Mouse (Mus musculus): ENCODE data around the gene Wdr89. TPM values are rescaled to one million over a fixed set of nuclear protein-coding genes. Genes with fewer than 3 reads are reported as not detected.
A peak's percentile ranks its signal among the peaks of the same experiment; 100 is the strongest.

The Wdr89 gene
- polyA plus RNA-seq, 1 experiment from 2014 or later: 11.9 TPM

DNA sequence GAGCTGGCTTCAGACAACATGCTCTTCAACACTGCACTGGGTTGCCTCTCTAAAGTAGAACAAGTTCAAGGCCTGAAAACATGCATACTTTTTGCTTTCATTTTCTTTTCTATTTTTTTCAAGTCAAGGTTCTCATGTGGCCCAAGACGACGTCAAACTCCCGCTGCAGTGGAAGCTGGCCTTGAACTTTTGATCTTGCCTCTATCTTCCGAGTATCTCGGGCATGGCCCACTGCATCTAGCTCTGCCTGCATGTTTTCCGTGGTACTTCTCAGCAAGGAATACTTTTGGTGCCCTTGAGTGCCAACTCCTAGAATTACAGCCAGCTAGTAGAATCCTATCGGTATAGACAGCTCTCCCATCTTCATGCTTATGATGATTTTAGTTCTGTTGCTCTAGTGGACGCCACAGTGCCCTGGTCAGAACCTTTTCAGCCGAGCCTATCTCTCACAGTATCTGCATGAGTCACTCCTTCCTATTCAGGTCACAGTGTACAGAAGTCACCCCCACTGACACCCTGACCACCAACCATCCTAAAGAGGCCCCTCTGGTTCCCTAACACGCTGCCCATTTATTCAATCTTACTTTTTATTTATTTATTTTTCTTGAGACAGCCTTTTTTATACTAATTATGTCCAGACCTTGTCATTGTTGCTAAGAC, 33.4 kb downstream of the Wdr89 start:
- Histone ChIP-seq H3K4me1 (ENCODE audit: insufficient read depth, low read length) (no peaks in the 10 kb centered on the region), H3K9me3 (ENCODE audit: low read length) (no peaks in the 10 kb centered on the region), H3K36me3 (ENCODE audit: insufficient read depth, low read length) (peaks cover 10% of the 10 kb centered on the region; the same call in 1 of the 2 replicates), H3K4me2 (replicated peaks; ENCODE audit: low read depth, low read length) (no peak overlapping the region), H3K4me3 (ENCODE audit: low read length) (no peak overlapping the region), H3K27me3 (ENCODE audit: insufficient read depth, low read length) (no peaks in the 10 kb centered on the region), H3K27ac (ENCODE audit: low read length) (no peak overlapping the region), H3K9ac (replicated peaks; ENCODE audit: low read length) (no peak overlapping the region)
- no peak for ATAC-seq (ENCODE audit: low FRiP score, low TSS enrichment)
- 82% methylated on average over 10 of the region's 10 CpGs for WGBS

DNA sequence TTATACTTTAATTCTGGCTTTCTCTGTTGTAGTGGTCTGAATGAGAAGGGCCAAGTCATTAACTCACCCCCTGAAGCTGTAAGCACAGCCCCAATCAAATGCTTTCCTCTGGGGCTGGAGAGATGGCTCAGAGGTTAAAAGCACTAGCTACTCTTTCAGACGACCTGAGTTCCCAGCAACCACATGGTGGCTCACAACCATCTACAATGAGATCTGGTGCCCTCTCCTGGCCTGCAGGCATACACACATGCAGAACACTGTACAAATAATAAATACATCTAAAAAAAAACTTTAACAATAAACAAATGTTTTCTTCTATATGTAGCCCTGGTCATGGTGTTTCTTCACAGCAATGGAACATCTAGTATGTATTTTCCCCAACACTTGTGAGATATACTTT, 39.7 kb downstream of the Wdr89 start:
- no peak overlapping the region for H3K9ac ChIP-seq (replicated peaks; ENCODE audit: low read length)
- no peaks in the 10 kb centered on the region for H3K4me1 ChIP-seq (ENCODE audit: insufficient read depth, low read length)
- no peak overlapping the region for H3K27ac ChIP-seq (ENCODE audit: low read length)
- no peak overlapping the region for H3K4me2 ChIP-seq (replicated peaks; ENCODE audit: low read depth, low read length)
- ATAC-seq (ENCODE audit: low FRiP score, low TSS enrichment): no peak
- H3K9me3 ChIP-seq (ENCODE audit: low read length): no peaks in the 10 kb centered on the region
- H3K36me3 ChIP-seq (ENCODE audit: insufficient read depth, low read length): peaks cover 10% of the 10 kb centered on the region; the same call in 1 of the 2 replicates
- 61% methylated on average over 1 of the region's 1 CpGs for WGBS
- no peak overlapping the region for H3K4me3 ChIP-seq (ENCODE audit: low read length)
- H3K27me3 ChIP-seq (ENCODE audit: insufficient read depth, low read length): no peaks in the 10 kb centered on the region

DNA sequence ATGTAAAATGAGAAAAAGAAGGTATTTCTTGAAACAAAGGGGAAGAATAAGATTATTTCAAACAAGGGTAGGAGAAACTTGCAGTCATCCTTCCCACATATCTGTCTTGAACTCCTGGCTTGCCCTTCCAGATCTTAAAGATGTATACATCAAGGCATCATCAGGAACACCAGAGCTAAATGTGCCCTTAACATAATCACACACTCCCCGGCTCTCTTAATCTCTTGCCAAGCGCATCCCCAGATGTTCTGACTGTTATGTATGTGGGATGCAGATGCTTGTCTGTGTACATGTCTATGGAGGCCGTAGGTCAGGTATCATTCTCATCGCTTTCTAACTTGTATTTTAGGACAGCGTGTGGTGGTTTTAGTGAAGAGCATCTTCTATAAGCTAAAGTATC, 46.0 kb downstream of the Wdr89 start:
- WGBS: 91% methylated on average over 5 of the region's 5 CpGs
- ATAC-seq (ENCODE audit: low FRiP score, low TSS enrichment): no peak
- Histone ChIP-seq H3K9me3 (ENCODE audit: low read length) (peaks cover 5% of the 10 kb centered on the region; the same call in 1 of the 2 replicates), H3K4me3 (ENCODE audit: low read length) (no peak overlapping the region), H3K9ac (replicated peaks; ENCODE audit: low read length) (no peak overlapping the region), H3K27me3 (ENCODE audit: insufficient read depth, low read length) (no peaks in the 10 kb centered on the region), H3K4me2 (replicated peaks; ENCODE audit: low read depth, low read length) (no peak overlapping the region), H3K4me1 (ENCODE audit: insufficient read depth, low read length) (no peaks in the 10 kb centered on the region), H3K36me3 (ENCODE audit: insufficient read depth, low read length) (no peaks in the 10 kb centered on the region), H3K27ac (ENCODE audit: low read length) (no peak overlapping the region)

DNA sequence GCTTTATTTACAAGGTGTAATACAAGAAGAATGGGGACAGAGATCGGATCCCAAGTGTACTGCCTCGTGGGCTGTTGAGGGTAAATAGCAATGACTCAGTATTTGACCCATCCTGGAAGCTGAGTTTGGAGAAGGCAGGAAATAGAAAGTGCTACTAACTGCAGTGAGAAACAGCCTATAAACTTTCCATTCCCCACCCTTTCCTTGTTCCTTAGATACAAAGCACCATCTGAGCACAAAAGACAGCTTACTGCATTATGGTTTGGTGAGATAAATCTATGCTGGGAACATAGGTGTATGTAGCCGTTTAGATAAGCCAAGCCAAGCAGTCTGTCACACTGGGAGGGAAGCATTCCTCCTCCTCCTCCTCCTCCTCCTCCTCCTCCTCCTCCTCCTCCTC, 46.5 kb downstream of the Wdr89 start:
- no peak overlapping the region for H3K4me3 ChIP-seq (ENCODE audit: low read length)
- no peak overlapping the region for H3K27ac ChIP-seq (ENCODE audit: low read length)
- H3K4me1 ChIP-seq (ENCODE audit: insufficient read depth, low read length): no peaks in the 10 kb centered on the region
- peaks cover 5% of the 10 kb centered on the region; the same call in 1 of the 2 replicates for H3K9me3 ChIP-seq (ENCODE audit: low read length)
- no peak overlapping the region for H3K9ac ChIP-seq (replicated peaks; ENCODE audit: low read length)
- no peaks in the 10 kb centered on the region for H3K36me3 ChIP-seq (ENCODE audit: insufficient read depth, low read length)
- no peak for ATAC-seq (ENCODE audit: low FRiP score, low TSS enrichment)
- no peaks in the 10 kb centered on the region for H3K27me3 ChIP-seq (ENCODE audit: insufficient read depth, low read length)
- H3K4me2 ChIP-seq (replicated peaks; ENCODE audit: low read depth, low read length): no peak overlapping the region
- 57% methylated on average over 3 of the region's 3 CpGs for WGBS

DNA sequence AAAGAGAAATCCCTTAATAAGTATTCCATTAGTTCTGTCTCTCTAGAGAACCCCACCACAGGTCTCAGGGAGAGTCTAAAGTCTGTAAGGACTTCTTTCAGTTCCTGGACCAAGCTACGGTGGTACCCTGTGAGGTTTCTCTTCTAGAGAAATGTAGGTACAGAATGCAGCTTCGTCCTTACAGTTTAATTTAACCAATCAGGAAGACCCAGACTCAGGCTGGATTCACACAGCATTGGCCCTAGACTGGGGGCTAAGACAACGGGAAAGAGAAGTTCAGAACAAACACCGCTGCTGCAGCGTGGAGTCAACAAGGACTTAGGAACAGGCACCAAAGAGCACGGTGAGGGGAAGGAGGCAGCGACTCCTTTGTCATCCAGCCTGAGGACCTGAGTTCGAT, 52.5 kb downstream of the Wdr89 start:
- no peak overlapping the region for H3K9ac ChIP-seq (replicated peaks; ENCODE audit: low read length)
- 66% methylated on average over 8 of the region's 8 CpGs for WGBS
- no peaks in the 10 kb centered on the region for H3K27me3 ChIP-seq (ENCODE audit: insufficient read depth, low read length)
- H3K36me3 ChIP-seq (ENCODE audit: insufficient read depth, low read length): no peaks in the 10 kb centered on the region
- no peak overlapping the region for H3K27ac ChIP-seq (ENCODE audit: low read length)
- no peak overlapping the region for H3K4me3 ChIP-seq (ENCODE audit: low read length)
- no peak overlapping the region for H3K4me2 ChIP-seq (replicated peaks; ENCODE audit: low read depth, low read length)
- H3K4me1 ChIP-seq (ENCODE audit: insufficient read depth, low read length): peaks cover 7% of the 10 kb centered on the region; the same call in 1 of the 2 replicates
- H3K9me3 ChIP-seq (ENCODE audit: low read length): peaks cover 1% of the 10 kb centered on the region; the same call in 1 of the 2 replicates
- ATAC-seq (ENCODE audit: low FRiP score, low TSS enrichment): 0 out of 2 replicates have a peak, but pooled peaks have one; percentile 6

DNA sequence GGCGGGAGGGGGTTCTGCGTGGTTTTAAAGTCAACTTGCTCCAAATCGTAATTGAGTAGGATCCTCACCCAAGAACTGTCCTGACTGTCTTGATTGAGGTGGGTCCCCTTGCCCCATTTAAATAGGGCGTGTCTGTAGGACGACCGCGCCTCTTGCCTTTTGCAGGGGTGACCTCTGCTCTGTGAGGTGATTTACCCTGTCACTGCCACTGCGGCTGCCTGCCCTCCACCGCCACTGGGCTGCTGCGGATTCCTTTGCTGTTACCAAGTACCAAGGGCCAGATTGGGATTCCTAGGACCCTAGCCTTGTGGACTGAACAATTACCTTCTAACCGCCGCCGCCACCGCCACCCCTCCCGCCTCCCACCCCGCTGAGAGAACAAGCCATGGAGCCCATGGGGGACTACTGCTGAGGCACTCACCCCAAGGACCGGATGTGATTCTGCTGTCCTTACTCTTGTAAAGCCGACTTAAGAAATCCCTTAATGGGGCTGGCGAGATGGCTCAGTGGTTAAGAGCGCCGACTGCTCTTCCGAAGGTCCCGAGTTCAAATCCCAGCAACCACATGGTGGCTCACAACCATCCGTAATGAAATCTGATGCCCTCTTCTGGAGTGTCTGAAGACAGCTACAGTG, 53.1 kb downstream of the Wdr89 start:
- Histone ChIP-seq H3K9ac (replicated peaks; ENCODE audit: low read length) (peak overlapping the region; percentile 46; the same call in 1 of the 2 replicates), H3K4me2 (replicated peaks; ENCODE audit: low read depth, low read length) (peak overlapping the region; percentile 57), H3K36me3 (ENCODE audit: insufficient read depth, low read length) (no peaks in the 10 kb centered on the region), H3K27me3 (ENCODE audit: insufficient read depth, low read length) (no peaks in the 10 kb centered on the region), H3K4me3 (ENCODE audit: low read length) (peak overlapping the region; percentile 29), H3K4me1 (ENCODE audit: insufficient read depth, low read length) (peaks cover 7% of the 10 kb centered on the region; the same call in 1 of the 2 replicates), H3K9me3 (ENCODE audit: low read length) (no peaks in the 10 kb centered on the region), H3K27ac (ENCODE audit: low read length) (no peak overlapping the region)
- peak; percentile 92 for ATAC-seq (ENCODE audit: low FRiP score, low TSS enrichment)
- 5% methylated on average over 23 of the region's 24 CpGs for WGBS

DNA sequence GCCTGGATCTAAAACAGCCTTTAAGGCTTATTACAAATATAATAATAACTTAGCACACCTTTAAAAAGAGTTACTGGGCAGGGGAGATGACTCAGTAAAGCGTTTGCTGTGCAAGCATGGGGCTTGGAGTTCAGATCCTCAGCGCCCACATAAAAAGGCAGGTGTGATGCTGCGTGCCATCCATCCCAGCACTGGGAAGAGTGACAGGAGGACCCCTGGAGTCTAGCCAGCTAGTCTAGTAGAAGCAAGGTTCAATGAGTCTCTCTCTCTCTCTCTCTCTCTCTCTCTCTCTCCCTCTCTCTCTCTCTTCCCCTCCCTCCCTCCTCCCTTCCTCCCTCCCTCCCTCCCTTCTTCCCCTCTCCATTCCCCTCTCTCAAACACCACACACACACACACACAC, 53.8 kb downstream of the Wdr89 start:
- no peak overlapping the region for H3K27ac ChIP-seq (ENCODE audit: low read length)
- peak overlapping the region; percentile 57 for H3K4me2 ChIP-seq (replicated peaks; ENCODE audit: low read depth, low read length)
- 0 out of 2 replicates have a peak, but pooled peaks have one; percentile 39 for ATAC-seq (ENCODE audit: low FRiP score, low TSS enrichment)
- 76% methylated on average over 3 of the region's 3 CpGs for WGBS
- H3K9me3 ChIP-seq (ENCODE audit: low read length): no peaks in the 10 kb centered on the region
- H3K36me3 ChIP-seq (ENCODE audit: insufficient read depth, low read length): no peaks in the 10 kb centered on the region
- H3K4me1 ChIP-seq (ENCODE audit: insufficient read depth, low read length): peaks cover 7% of the 10 kb centered on the region; the same call in 1 of the 2 replicates
- H3K27me3 ChIP-seq (ENCODE audit: insufficient read depth, low read length): no peaks in the 10 kb centered on the region
- no peak overlapping the region for H3K4me3 ChIP-seq (ENCODE audit: low read length)
- no peak overlapping the region for H3K9ac ChIP-seq (replicated peaks; ENCODE audit: low read length)

DNA sequence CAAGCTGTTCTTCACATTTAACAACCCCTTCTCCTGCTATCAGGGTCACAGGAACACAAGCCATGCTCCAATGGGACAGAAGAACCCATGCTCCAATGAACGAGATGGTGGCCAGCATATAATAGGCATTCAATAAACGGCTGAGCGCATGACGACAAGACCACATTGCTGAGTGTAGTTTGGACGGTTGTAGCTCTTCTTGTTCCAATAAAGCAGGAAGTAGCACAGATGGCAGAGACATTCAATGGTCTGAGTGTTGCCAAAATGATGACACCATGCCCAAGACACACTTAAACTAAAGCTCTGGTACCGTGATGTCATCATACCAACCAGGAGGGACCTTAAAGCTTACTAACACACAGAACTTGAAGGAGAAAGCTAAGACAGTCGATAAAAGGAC, 56.6 kb downstream of the Wdr89 start:
- Histone ChIP-seq H3K4me3 (ENCODE audit: low read length) (no peak overlapping the region), H3K36me3 (ENCODE audit: insufficient read depth, low read length) (no peaks in the 10 kb centered on the region), H3K4me2 (replicated peaks; ENCODE audit: low read depth, low read length) (no peak overlapping the region), H3K4me1 (ENCODE audit: insufficient read depth, low read length) (peaks cover 7% of the 10 kb centered on the region; the same call in 1 of the 2 replicates), H3K9ac (replicated peaks; ENCODE audit: low read length) (no peak overlapping the region), H3K9me3 (ENCODE audit: low read length) (no peaks in the 10 kb centered on the region), H3K27me3 (ENCODE audit: insufficient read depth, low read length) (no peaks in the 10 kb centered on the region), H3K27ac (ENCODE audit: low read length) (no peak overlapping the region)
- WGBS: 72% methylated on average over 7 of the region's 7 CpGs
- no peak for ATAC-seq (ENCODE audit: low FRiP score, low TSS enrichment)

DNA sequence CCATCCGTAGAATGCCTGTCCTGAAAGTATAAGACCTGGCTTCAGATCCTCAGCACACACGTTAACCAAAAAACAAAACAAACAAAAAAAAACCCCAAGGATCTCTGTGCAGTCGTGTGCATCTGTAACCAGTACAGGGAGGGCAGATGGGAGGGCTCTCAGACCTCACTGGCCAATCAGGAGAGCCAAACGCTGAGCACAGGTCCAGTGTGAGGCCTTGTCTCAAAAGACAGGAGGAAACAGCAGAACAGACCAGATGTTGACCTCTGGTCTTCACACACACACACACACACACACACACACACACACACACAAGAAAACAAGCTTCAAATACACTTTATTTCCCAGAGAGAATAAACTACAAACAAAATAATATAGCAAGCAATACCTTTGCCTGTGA, 69.8 kb downstream of the Wdr89 start:
- Histone ChIP-seq H3K27me3 (ENCODE audit: insufficient read depth, low read length) (no peaks in the 10 kb centered on the region), H3K9ac (replicated peaks; ENCODE audit: low read length) (no peak overlapping the region; the same call in 1 of the 2 replicates), H3K9me3 (ENCODE audit: low read length) (no peaks in the 10 kb centered on the region), H3K4me2 (replicated peaks; ENCODE audit: low read depth, low read length) (no peak overlapping the region), H3K4me1 (ENCODE audit: insufficient read depth, low read length) (peaks cover 7% of the 10 kb centered on the region), H3K4me3 (ENCODE audit: low read length) (no peak overlapping the region), H3K27ac (ENCODE audit: low read length) (no peak overlapping the region), H3K36me3 (ENCODE audit: insufficient read depth, low read length) (no peaks in the 10 kb centered on the region)
- 13% methylated on average over 4 of the region's 4 CpGs for WGBS
- ATAC-seq (ENCODE audit: low FRiP score, low TSS enrichment): no peak

DNA sequence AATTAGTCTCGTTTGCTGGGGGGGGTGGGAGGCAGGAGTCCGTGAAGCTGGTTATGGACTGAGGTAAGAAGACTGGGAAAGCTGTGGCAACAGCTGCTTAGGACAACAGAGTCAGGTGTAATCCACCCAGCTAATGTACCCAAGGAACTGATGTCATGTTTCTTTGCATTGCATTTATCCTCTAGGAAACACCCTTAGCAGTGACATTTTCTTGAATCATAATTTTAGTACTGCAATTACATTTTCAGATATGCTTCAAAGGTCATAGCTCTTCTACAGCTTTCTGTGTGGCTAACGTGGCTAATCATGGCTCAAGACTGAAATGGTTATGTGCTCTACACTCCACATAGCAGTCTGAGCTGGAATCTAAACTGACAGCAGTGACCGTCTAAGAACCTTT, 70.3 kb downstream of the Wdr89 start:
- H3K4me1 ChIP-seq (ENCODE audit: insufficient read depth, low read length): peaks cover 11% of the 10 kb centered on the region
- no peak overlapping the region for H3K4me3 ChIP-seq (ENCODE audit: low read length)
- no peak overlapping the region for H3K9ac ChIP-seq (replicated peaks; ENCODE audit: low read length)
- no peaks in the 10 kb centered on the region for H3K9me3 ChIP-seq (ENCODE audit: low read length)
- H3K27me3 ChIP-seq (ENCODE audit: insufficient read depth, low read length): no peaks in the 10 kb centered on the region
- H3K36me3 ChIP-seq (ENCODE audit: insufficient read depth, low read length): no peaks in the 10 kb centered on the region
- 59% methylated on average over 4 of the region's 4 CpGs for WGBS
- ATAC-seq (ENCODE audit: low FRiP score, low TSS enrichment): no peak
- H3K27ac ChIP-seq (ENCODE audit: low read length): no peak overlapping the region
- no peak overlapping the region for H3K4me2 ChIP-seq (replicated peaks; ENCODE audit: low read depth, low read length)

Measured in kidney, embryonic 16.5 days (tissue).